Comparison of ENCODE assay signal across 18 mouse cellular contexts in the genomic region with DNA sequence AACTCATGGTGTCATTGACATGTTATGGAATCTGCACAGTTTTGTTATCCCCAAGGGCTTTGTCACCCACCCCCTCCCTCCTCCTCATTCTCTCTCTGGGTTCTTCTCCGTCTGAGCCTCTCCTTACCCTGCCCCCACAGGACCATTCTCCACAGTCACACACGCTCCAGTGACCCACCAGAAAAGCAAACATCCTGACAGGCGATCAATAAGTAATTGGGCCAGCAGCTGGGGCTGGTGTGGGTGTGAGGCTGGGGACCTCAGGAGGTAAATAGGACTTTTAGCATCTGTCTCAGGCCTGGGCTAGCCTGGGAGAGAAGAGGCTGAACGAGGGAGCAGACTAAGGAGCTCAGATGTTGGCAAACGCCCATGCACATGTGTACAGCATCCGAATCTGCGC.
"Had no signal": no experiment of that assay in that cellular context is flagged by ENCODE, and none has a peak within 500 bp of the region (broad histone marks: within the 10 kb centered on the region; RNA-seq: fewer than 3 reads in every experiment).

No protein-coding gene starts in this region.

- H3K9ac ChIP-seq: liver, postnatal 0 days; lung, embryonic 15.5 days; midbrain, embryonic 13.5 days; midbrain, embryonic 15.5 days; neural tube, embryonic 12.5 days; stomach, embryonic 15.5 days had no signal

- H3K27ac ChIP-seq: lung, embryonic 15.5 days; macrophage; midbrain, embryonic 13.5 days; midbrain, embryonic 15.5 days; neural tube, embryonic 12.5 days; stomach, embryonic 15.5 days; stomach, postnatal 0 days had no signal

- ATAC-seq: liver, postnatal 0 days; lung, postnatal 0 days; midbrain, embryonic 13.5 days; midbrain, embryonic 15.5 days had no signal

- H3K4me2 ChIP-seq: lung, embryonic 15.5 days; midbrain, embryonic 11.5 days; midbrain, embryonic 13.5 days; midbrain, embryonic 15.5 days; neural tube, embryonic 12.5 days; stomach, embryonic 15.5 days had no signal

- H3K4me3 ChIP-seq: lung, embryonic 15.5 days; megakaryocyte, embryonic 14.5 days; midbrain, embryonic 13.5 days; midbrain, embryonic 15.5 days; neural tube, embryonic 12.5 days; stomach, embryonic 15.5 days had no signal

- H3K9me3 ChIP-seq: lung, embryonic 15.5 days; midbrain, embryonic 13.5 days; midbrain, embryonic 15.5 days; neural tube, embryonic 12.5 days; stomach, embryonic 15.5 days had no signal

- H3K27me3 ChIP-seq: midbrain, embryonic 15.5 days had no signal

- DNase-seq: liver, postnatal 0 days; lung, adult 2 months; lung, postnatal 14 days; lung, postnatal 36 days; right cerebral cortex, postnatal 14 days; thymus, adult 2 months; thymus, postnatal 25 days; thymus, postnatal 4 days had no signal

- H3K36me3 ChIP-seq: lung, embryonic 15.5 days had no signal
